Mouse (Mus musculus) layer of hippocampus, adult 6 months (tissue): ENCODE measurements around the gene Zc3h13. TPM values are rescaled to one million over a fixed set of nuclear protein-coding genes. Genes with fewer than 3 reads are reported as not detected.

Experiments
- long read RNA-seq, 2 experiments: library from polyadenylated mRNA; unstranded; transcript quantifications; one replicate each; pipeline ENCODE4 v2.0.0; 2019 to 2020
- microRNA-seq: library from miRNA; unstranded; fragments of <30 nt; microRNA quantifications from one replicate; pipeline ENCODE4 v1.2.0, GENCODE M21; 2020
- polyA plus RNA-seq: library from polyadenylated mRNA; unstranded; fragments of <200 nt; fragmentation: Nextera tagmentation; gene quantifications from 2 replicates; pipeline ENCODE4 v1.2.3, GENCODE M21; 2021

Zc3h13 gene
- polyA plus RNA-seq: 30.5 and 35.8 TPM in 2 replicates
- long read RNA-seq, experiment 1, partial matches to known transcripts: 79 of 90 reads
- long read RNA-seq, experiment 1, other reads (novel, unspliced or antisense): 11 of 90 reads
- long read RNA-seq, experiment 2, partial matches to known transcripts: 195 of 218 reads
- long read RNA-seq, experiment 2, other reads (novel, unspliced or antisense): 23 of 218 reads

DNA sequence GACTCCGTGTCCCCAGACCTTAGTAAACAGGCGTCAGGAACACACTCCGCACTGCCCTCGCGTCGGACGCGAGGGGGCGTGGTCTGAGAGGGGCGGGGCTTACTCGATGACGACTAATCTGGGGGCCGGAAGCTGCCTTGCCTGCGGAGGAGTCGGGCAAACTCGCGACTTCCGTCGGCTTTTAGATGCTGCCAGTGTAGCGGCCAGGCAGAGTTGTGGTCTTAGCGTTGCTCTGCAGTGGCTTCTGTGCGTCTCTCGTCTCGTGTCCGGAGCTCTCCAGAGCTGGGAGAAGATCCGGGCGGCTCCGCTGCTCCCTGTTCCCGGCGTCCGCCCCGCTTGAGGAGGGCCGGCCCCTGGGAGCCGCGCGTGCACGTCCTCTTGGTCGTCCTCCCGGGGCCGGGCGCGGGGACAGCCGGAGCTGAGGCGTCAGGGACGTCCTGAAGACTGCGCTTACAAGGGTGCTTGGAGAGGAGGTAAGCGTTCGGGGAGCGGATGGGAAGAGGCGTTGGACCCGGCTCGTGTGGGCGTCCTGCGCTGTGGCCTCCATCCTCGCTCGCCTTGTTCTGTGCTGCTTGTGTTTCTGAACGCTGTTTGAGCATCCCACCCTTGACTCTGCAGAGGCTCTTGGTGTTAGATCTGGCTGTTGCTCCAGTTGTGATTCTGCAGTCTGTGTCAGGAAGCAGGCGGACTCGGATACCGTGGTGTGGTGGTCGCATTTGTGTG lies at the start of gene Zc3h13:
Gene Zc3h13 (plus strand): TSS at position 181 of the 723 bp plus-strand sequence.

DNA sequence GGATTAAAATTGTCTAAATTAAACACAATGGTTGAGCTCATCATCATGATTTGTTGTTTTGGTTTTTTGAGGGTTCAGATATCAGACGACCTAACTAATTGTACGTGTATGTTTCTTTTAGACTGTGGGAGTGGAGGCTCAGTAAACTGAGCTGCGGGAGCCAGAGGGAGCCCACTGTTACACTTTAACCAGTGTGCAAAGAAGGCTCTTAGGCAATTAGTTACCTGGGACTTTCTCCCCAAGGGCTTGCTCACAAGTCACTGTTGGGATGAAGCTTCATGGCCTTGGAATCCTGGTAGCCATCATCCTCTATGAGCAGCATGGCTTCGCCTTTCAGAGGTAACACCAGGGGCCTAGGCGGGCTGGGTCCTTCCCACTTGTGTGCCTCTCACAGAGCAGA lies 42.1 kb upstream of the Zc3h13 start, which contains the start of gene Cpb2:
Gene Cpb2 (plus strand): TSS at position 201 of the 400 bp plus-strand sequence.

Small RNA genes within 50 kb of the gene (microRNA-seq; reads per million reads assigned to microRNA genes)
- gene Gm44482: not detected

Other genes with a start within 250 kb of the Zc3h13 start
- not detected in 2 replicates for gene Lrrc63, start 153.5 kb upstream of the Zc3h13 start, polyA plus RNA-seq
- 6.1 and 6.6 TPM in 2 replicates for gene Lcp1, start 153.3 kb upstream of the Zc3h13 start, polyA plus RNA-seq
- not detected in 2 replicates for gene Cpb2, start 42.1 kb upstream of the Zc3h13 start, polyA plus RNA-seq
- gene Siah3, start 171.6 kb downstream of the Zc3h13 start, polyA plus RNA-seq: 1.5 TPM in 2 replicates